Mouse (Mus musculus): ENCODE results near the gene Tgm1. TPM values are rescaled to one million over a fixed set of nuclear protein-coding genes. Genes with fewer than 3 reads are reported as not detected.

Tgm1 gene
- total RNA-seq, 1 experiment: 13.4 TPM

DNA sequence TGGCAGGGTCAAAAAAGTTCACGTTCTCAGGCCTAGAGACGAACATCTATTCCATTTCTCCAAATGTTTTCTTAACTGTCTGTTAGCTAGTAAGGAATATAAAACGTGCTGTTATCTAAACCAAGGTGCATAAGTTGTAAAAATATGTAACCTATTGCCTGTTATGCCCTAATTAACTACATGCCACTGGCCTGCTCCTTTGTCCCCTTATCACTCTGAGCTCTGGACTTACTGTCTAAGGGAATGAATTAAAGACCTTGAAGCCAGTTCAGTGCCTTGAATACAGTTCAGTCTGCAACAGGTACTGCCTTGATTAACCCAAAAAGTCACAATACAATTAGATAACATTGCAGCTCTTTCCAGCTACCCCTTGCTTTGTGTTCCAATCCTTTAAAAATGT lies 21.6 kb upstream of the Tgm1 start:
- H3K4me3 ChIP-seq (ENCODE audit: insufficient read depth in 1 of 2, low read depth in 1 of 2, low read length in 2 of 2, poor library complexity in 1 of 2, severe bottlenecking in 1 of 2): no peak overlapping the region

DNA sequence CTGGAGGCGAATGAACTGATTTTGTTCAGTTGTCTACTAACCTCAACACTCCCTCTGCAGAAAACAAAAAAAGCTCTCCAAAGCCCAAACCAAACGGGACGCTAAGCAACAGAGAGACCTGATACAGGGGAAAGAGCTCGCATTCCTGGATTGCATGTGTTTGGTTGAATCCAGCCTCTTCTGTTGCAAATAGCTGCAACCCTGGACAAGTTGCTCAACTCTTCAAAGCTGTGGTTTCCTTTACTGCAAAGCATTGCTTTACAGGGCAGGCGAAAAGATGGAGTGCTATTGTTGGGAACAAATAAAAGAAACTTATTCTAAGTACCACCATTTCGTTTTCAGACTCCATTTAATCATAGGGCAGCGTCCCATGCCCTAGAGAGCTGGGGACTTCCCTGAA lies 21.1 kb upstream of the Tgm1 start:
- in situ Hi-C loops (cut with MboI; ENCODE audit: low sequenced_read_pairs in 2 of 2, unreplicated experiment in 2 of 2): no loop called here
- no peaks in the 10 kb centered on the region for H3K4me1 ChIP-seq (ENCODE audit: control insufficient read depth in 2 of 2, insufficient read depth in 2 of 2, low read length in 2 of 2, poor library complexity in 1 of 2)
- peaks cover 2% of the 10 kb centered on the region; the same call in 1 of the 2 replicates for H3K36me3 ChIP-seq (ENCODE audit: control insufficient read depth, insufficient read depth, low read length, poor library complexity, severe bottlenecking)
- TF ChIP-seq HCFC1 (IDR thresholded peaks at IDR 0.05; ENCODE audit: borderline replicate concordance, insufficient read depth, low read length) (no peak), CHD2 (IDR thresholded peaks at IDR 0.05; ENCODE audit: low read depth, low read length) (no peak), ZNF384 (IDR thresholded peaks at IDR 0.05; ENCODE audit: low read depth, low read length) (no peak), ZC3H11A (IDR thresholded peaks at IDR 0.05; ENCODE audit: borderline replicate concordance, low read depth, low read length) (no peak), MAFK (IDR thresholded peaks at IDR 0.05; ENCODE audit: insufficient read depth, low read depth, low read length) (no peak)
- H3K27ac ChIP-seq (ENCODE audit: insufficient read depth, low read depth, low read length, poor library complexity, severe bottlenecking): no peak overlapping the region
- no peak for DNase-seq (ENCODE audit: low read depth, low spot score)
- H3K9me3 ChIP-seq (ENCODE audit: control insufficient read depth, insufficient read depth, low read depth, low read length): no peaks in the 10 kb centered on the region
- H3K4me3 ChIP-seq (ENCODE audit: insufficient read depth in 1 of 2, low read depth in 1 of 2, low read length in 2 of 2, poor library complexity in 1 of 2, severe bottlenecking in 1 of 2): no peak overlapping the region
- H3K9ac ChIP-seq (ENCODE audit: insufficient read depth, low read depth, low read length, poor library complexity, severe bottlenecking): no peak overlapping the region

More for the DNA sequence above, 21.6 kb upstream of the Tgm1 start:
- Histone ChIP-seq H3K4me1 (ENCODE audit: control insufficient read depth in 2 of 2, insufficient read depth in 2 of 2, low read length in 2 of 2, poor library complexity in 1 of 2) (no peaks in the 10 kb centered on the region), H3K9me3 (ENCODE audit: control insufficient read depth, insufficient read depth, low read depth, low read length) (no peaks in the 10 kb centered on the region), H3K9ac (ENCODE audit: insufficient read depth, low read depth, low read length, poor library complexity, severe bottlenecking) (no peak overlapping the region), H3K36me3 (ENCODE audit: control insufficient read depth, insufficient read depth, low read length, poor library complexity, severe bottlenecking) (peaks cover 2% of the 10 kb centered on the region; the same call in 1 of the 2 replicates), H3K27ac (ENCODE audit: insufficient read depth, low read depth, low read length, poor library complexity, severe bottlenecking) (no peak overlapping the region)
- in situ Hi-C loops (cut with MboI; ENCODE audit: low sequenced_read_pairs in 2 of 2, unreplicated experiment in 2 of 2): no loop called here
- DNase-seq (ENCODE audit: low read depth, low spot score): no peak
- no peak for TF ChIP-seq HCFC1 (IDR thresholded peaks at IDR 0.05; ENCODE audit: borderline replicate concordance, insufficient read depth, low read length)
- TF ChIP-seq ZC3H11A (IDR thresholded peaks at IDR 0.05; ENCODE audit: borderline replicate concordance, low read depth, low read length): no peak
- no peak for TF ChIP-seq MAFK (IDR thresholded peaks at IDR 0.05; ENCODE audit: insufficient read depth, low read depth, low read length)
- no peak for TF ChIP-seq ZNF384 (IDR thresholded peaks at IDR 0.05; ENCODE audit: low read depth, low read length)
- TF ChIP-seq CHD2 (IDR thresholded peaks at IDR 0.05; ENCODE audit: low read depth, low read length): no peak

GRCm38 (mm10) chr14:55733889-55734288 lies 20.2 kb upstream of the Tgm1 start:
- DNase-seq (ENCODE audit: low read depth, low spot score): no peak
- no peak for TF ChIP-seq CHD2 (IDR thresholded peaks at IDR 0.05; ENCODE audit: low read depth, low read length)
- peak; percentile 69 for TF ChIP-seq MAFK (IDR thresholded peaks at IDR 0.05; ENCODE audit: insufficient read depth, low read depth, low read length)
- TF ChIP-seq HCFC1 (IDR thresholded peaks at IDR 0.05; ENCODE audit: borderline replicate concordance, insufficient read depth, low read length): no peak
- TF ChIP-seq ZNF384 (IDR thresholded peaks at IDR 0.05; ENCODE audit: low read depth, low read length): no peak
- Histone ChIP-seq H3K27ac (ENCODE audit: insufficient read depth, low read depth, low read length, poor library complexity, severe bottlenecking) (no peak overlapping the region), H3K9ac (ENCODE audit: insufficient read depth, low read depth, low read length, poor library complexity, severe bottlenecking) (no peak overlapping the region), H3K4me3 (ENCODE audit: insufficient read depth in 1 of 2, low read depth in 1 of 2, low read length in 2 of 2, poor library complexity in 1 of 2, severe bottlenecking in 1 of 2) (no peak overlapping the region), H3K9me3 (ENCODE audit: control insufficient read depth, insufficient read depth, low read depth, low read length) (no peaks in the 10 kb centered on the region), H3K4me1 (ENCODE audit: control insufficient read depth in 2 of 2, insufficient read depth in 2 of 2, low read length in 2 of 2, poor library complexity in 1 of 2) (no peaks in the 10 kb centered on the region), H3K36me3 (ENCODE audit: control insufficient read depth, insufficient read depth, low read length, poor library complexity, severe bottlenecking) (no peaks in the 10 kb centered on the region; the same call in 1 of the 2 replicates)
- in situ Hi-C loops (cut with MboI; ENCODE audit: low sequenced_read_pairs in 2 of 2, unreplicated experiment in 2 of 2): no loop called here

DNA sequence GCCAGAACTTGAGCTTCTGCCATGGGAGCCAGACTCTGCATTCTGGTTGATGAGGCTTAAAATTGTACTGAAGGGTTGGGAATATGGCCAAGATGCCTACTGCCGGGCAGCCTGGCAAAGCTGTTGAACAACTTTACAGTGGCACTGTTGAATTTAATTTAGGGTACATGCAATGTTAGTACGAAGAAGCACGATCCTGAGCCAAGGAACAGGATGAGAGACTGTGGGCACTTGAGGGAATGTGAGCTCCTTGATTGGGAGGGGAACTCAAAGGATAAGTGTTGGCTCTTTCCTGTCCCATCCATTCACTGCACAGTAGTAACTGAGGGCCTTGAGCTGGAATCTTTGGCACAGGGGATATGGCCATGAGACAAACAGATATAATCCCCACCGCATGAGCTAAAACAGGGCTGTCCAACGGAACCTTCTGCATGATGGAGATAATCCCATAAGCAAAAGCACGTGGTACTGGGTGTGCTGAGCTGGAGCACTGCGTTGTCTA lies 16.9 kb upstream of the Tgm1 start:
- TF ChIP-seq ZC3H11A (IDR thresholded peaks at IDR 0.05; ENCODE audit: borderline replicate concordance, low read depth, low read length) (no peak), HCFC1 (IDR thresholded peaks at IDR 0.05; ENCODE audit: borderline replicate concordance, insufficient read depth, low read length) (no peak), ZNF384 (IDR thresholded peaks at IDR 0.05; ENCODE audit: low read depth, low read length) (no peak), MAFK (IDR thresholded peaks at IDR 0.05; ENCODE audit: insufficient read depth, low read depth, low read length) (no peak), CHD2 (IDR thresholded peaks at IDR 0.05; ENCODE audit: low read depth, low read length) (no peak)
- H3K4me1 ChIP-seq (ENCODE audit: control insufficient read depth in 2 of 2, insufficient read depth in 2 of 2, low read length in 2 of 2, poor library complexity in 1 of 2): no peaks in the 10 kb centered on the region
- H3K9me3 ChIP-seq (ENCODE audit: control insufficient read depth, insufficient read depth, low read depth, low read length): no peaks in the 10 kb centered on the region
- H3K27ac ChIP-seq (ENCODE audit: insufficient read depth, low read depth, low read length, poor library complexity, severe bottlenecking): no peak overlapping the region
- no peak overlapping the region for H3K9ac ChIP-seq (ENCODE audit: insufficient read depth, low read depth, low read length, poor library complexity, severe bottlenecking)
- in situ Hi-C loops (cut with MboI; ENCODE audit: low sequenced_read_pairs in 2 of 2, unreplicated experiment in 2 of 2): no loop called here
- H3K36me3 ChIP-seq (ENCODE audit: control insufficient read depth, insufficient read depth, low read length, poor library complexity, severe bottlenecking): no peaks in the 10 kb centered on the region
- H3K4me3 ChIP-seq (ENCODE audit: insufficient read depth in 1 of 2, low read depth in 1 of 2, low read length in 2 of 2, poor library complexity in 1 of 2, severe bottlenecking in 1 of 2): no peak overlapping the region
- DNase-seq (ENCODE audit: low read depth, low spot score): no peak

- Histone ChIP-seq H3K4me3 (ENCODE audit: insufficient read depth in 1 of 2, low read depth in 1 of 2, low read length in 2 of 2, poor library complexity in 1 of 2, severe bottlenecking in 1 of 2) (no peak overlapping the region), H3K4me1 (ENCODE audit: control insufficient read depth in 2 of 2, insufficient read depth in 2 of 2, low read length in 2 of 2, poor library complexity in 1 of 2) (peaks cover 0 to 4% of the 10 kb centered on the region in 2 experiments; a peak in 1 of 4 replicates), H3K27ac (ENCODE audit: insufficient read depth, low read depth, low read length, poor library complexity, severe bottlenecking) (no peak overlapping the region), H3K9ac (ENCODE audit: insufficient read depth, low read depth, low read length, poor library complexity, severe bottlenecking) (no peak overlapping the region), H3K36me3 (ENCODE audit: control insufficient read depth, insufficient read depth, low read length, poor library complexity, severe bottlenecking) (no peaks in the 10 kb centered on the region), H3K9me3 (ENCODE audit: control insufficient read depth, insufficient read depth, low read depth, low read length) (no peaks in the 10 kb centered on the region)
- TF ChIP-seq ZC3H11A (IDR thresholded peaks at IDR 0.05; ENCODE audit: borderline replicate concordance, low read depth, low read length) (no peak), CHD2 (IDR thresholded peaks at IDR 0.05; ENCODE audit: low read depth, low read length) (no peak), HCFC1 (IDR thresholded peaks at IDR 0.05; ENCODE audit: borderline replicate concordance, insufficient read depth, low read length) (no peak), MAFK (IDR thresholded peaks at IDR 0.05; ENCODE audit: insufficient read depth, low read depth, low read length) (no peak), ZNF384 (IDR thresholded peaks at IDR 0.05; ENCODE audit: low read depth, low read length) (no peak)
- in situ Hi-C loops (cut with MboI; ENCODE audit: low sequenced_read_pairs in 2 of 2, unreplicated experiment in 2 of 2): no loop called here
- no peak for DNase-seq (ENCODE audit: low read depth, low spot score)
Observed at GRCm38 (mm10) chr14:55730116-55730515, 16.4 kb upstream of the Tgm1 start.
